Mouse (Mus musculus): ENCODE measurements at regions not wholly inside any gene's neighbourhood (a gene's known extent, or its start where the extent isn't known, plus 50 kb on each side); places are given as distances from the start of the nearest gene placed in this dataset.

DNA sequence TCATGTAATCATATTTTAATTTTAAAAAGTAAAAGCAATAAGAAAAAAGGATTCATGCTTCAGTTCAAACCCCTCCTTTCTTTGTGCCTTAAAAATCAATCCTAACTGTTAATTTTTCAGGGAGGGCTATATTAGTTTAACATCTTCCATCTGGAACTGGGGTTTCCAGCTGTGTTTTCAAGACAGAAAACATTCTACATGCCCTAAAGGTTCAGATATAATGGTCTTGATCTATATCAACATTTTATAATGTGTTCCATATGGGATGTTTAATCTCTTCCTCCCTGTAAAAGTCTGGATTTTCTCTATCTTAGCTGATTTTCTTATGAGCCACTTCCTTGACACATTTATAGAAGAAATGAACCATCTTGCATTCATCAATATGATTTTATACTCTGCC lies 205.9 kb upstream of the Grm7 start:
- no peak for ATAC-seq (replicated peaks; ENCODE audit: poor library complexity, severe bottlenecking)

DNA sequence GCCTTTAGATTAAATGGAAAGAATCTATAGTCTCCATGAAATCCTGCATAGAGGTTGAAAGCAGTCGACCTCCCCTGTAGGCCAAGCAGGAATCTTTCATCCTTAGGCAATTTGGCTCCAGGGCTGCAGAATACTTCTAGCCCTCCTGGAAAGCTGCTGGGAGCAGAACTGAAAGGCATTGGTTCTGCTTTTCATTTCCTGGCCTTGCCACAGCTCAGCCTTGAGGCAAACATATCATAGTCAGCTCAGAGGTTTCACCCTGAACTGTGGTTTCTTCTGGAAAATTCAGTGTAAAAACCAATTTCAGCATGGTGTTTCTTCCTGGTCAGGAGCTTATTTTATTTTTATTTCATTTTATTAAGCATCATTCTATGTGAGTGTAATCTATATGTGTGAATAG lies 182.0 kb upstream of the Grm7 start:
- peak; percentile 88 for ATAC-seq (replicated peaks; ENCODE audit: poor library complexity, severe bottlenecking)

- no peak for ATAC-seq (replicated peaks; ENCODE audit: poor library complexity, severe bottlenecking)
Observed at GRCm38 (mm10) chr6:110467661-110468060, 177.7 kb upstream of the Grm7 start.

DNA sequence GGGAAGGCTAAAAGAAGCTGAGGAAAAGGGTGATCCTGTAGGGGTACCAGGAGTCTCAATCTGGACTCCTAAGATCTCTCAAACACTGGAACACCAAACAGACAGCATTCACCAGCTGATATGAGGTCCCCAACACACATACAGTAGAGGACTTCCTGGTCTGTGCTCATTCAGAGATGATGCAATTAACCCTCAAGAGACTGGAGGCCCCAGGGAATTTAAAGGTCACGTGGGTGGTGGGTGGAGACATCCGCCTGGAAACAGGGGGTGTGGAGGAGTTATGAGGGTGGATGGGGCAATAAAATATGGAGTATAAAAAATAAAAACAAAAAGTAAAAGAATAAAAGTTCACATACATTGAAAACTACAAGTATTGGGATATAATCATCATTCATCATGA lies 139.5 kb upstream of the Grm7 start:
- ATAC-seq (replicated peaks; ENCODE audit: poor library complexity, severe bottlenecking): no peak

DNA sequence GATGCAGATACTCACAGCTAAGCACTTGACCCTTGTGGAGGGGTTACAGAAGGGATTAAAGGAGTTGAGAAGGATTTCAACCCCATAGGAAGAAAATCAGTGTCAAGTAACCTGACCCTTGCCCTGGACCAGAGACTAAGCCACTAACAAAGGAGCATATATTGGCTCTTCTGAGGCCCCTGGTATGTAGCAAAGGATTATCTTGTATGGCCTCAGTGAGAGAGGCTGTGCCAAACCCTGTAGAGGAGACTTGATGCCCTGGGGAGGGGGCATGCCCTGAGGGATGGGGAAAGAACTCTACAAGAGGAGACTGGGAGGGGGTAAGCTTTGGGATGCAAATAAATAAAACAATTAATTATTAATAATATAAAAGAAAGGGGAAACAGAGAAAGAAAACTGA lies 134.9 kb upstream of the Grm7 start:
- no peak for ATAC-seq (replicated peaks; ENCODE audit: poor library complexity, severe bottlenecking)

GRCm38 (mm10) chr6:110538731-110539191 lies 106.6 kb upstream of the Grm7 start:
- ATAC-seq (replicated peaks; ENCODE audit: poor library complexity, severe bottlenecking): no peak

DNA sequence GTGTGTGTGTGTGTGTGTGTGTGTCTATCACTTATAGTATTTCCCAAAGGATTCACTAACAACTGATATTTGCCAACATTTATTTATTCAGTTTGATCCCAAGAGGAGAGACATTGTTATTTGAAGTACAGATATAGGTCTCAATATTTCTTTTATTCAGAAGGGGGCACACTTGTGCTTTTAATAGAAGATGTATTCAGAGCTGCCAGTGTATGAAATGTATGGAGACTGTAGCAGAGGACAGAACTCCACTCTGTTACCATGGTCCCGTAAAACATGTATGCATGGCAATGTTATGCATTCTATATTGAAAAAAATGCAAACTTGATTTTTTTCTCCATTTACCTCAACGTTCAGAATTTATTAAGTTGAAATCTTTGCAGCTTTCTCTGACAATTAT lies 99.8 kb upstream of the Grm7 start:
- ATAC-seq (replicated peaks; ENCODE audit: poor library complexity, severe bottlenecking): no peak

DNA sequence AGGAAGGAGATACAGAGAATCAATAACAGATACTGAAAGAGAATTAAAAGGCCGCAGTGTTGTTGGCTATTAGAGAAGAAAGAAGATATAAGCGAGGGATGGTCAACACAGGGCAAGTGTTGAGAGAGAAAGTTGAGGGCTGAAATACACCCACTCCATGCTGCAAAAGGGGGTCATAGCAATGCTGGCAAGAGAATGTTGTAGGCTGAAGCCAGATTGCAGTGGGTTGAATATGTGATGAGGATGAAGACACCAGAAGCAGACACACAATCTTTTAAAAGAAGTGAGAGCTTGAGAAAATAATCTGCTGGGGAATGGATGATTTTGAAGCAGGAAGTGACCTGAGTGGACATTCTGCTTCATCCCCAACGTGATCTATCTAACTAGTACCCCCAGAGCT lies 90.5 kb upstream of the Grm7 start:
- ATAC-seq (replicated peaks; ENCODE audit: poor library complexity, severe bottlenecking): no peak

DNA sequence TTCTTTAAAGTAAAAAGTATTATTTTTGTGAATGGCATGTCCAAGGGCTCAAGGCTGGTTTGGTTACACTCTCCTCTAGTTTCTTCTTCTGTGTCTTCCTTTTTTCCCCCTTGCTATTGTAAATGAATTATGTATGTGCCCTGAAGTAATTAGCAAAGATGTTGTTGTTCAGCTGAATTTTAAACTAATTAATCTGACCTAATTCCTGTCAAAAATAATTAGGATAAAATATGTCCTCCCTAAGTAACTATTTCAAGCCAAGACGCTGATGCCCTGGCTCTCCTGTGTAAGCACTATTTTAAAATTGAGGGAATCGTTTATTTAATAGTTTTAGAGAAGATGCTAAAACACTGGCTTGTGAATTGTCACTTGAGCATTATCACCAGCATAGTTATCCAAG lies 85.7 kb upstream of the Grm7 start:
- no peak for ATAC-seq (replicated peaks; ENCODE audit: poor library complexity, severe bottlenecking)

GRCm38 (mm10) chr6:110560426-110560825 lies 85.0 kb upstream of the Grm7 start:
- ATAC-seq (replicated peaks; ENCODE audit: poor library complexity, severe bottlenecking): no peak

- no peak for ATAC-seq (replicated peaks; ENCODE audit: poor library complexity, severe bottlenecking)
Observed at GRCm38 (mm10) chr6:110577216-110577615, 68.2 kb upstream of the Grm7 start.

All from granulocyte monocyte progenitor cell, adult 5-6 weeks (primary cell).